Mouse (Mus musculus) embryonic fibroblast, embryonic 13.5 days (primary cell): ENCODE measurements around the gene Epha4. TPM values are rescaled to one million over a fixed set of nuclear protein-coding genes. Genes with fewer than 3 reads are reported as not detected.

Source experiments
- H3K27ac ChIP-seq: 2 replicates; pipeline ENCODE4 v1.5.1; 2012; ENCODE audit warnings: low read length, control low read depth, inconsistent platforms; ENCODE audit not compliant: insufficient read depth
- H3K4me1 ChIP-seq: 2 replicates; pipeline ENCODE4 v1.6.1; 2011; ENCODE audit warnings: low read length; ENCODE audit not compliant: control insufficient read depth, insufficient read depth
- H3K4me3 ChIP-seq: 2 replicates; pipeline ENCODE4 v1.5.1; 2011; ENCODE audit warnings: mild to moderate bottlenecking, control low read depth, low read length; ENCODE audit not compliant: insufficient read depth
- CTCF ChIP-seq: IDR thresholded peaks from 2 replicates; pipeline ENCODE4 v1.5.1; 2011; ENCODE audit warnings: mild to moderate bottlenecking, control low read depth, low read length, moderate library complexity, borderline replicate concordance; ENCODE audit not compliant: insufficient read depth
- POLR2A ChIP-seq: IDR thresholded peaks from 2 replicates; pipeline ENCODE4 v1.6.1; 2011; ENCODE audit warnings: low read depth, mild to moderate bottlenecking, control low read depth, low read length, moderate library complexity
- polyA plus RNA-seq: library from polyadenylated mRNA; stranded (reverse); fragments of >200 nt; gene quantifications from 2 replicates; pipeline ENCODE4 v1.2.4, GENCODE M21; 2011; ENCODE audit warnings: low read depth; ENCODE audit not compliant: missing spikeins, insufficient read length

Epha4 gene
- 20.9 and 26.4 TPM in 2 replicates for polyA plus RNA-seq

- Histone ChIP-seq H3K4me3 (peak within 1 kb of the TSS; percentile 63), H3K4me1 (0 out of 2 replicates have a peak, but pooled peaks cover 6% of the 10 kb centered on the region), H3K27ac (0 out of 2 replicates have a peak within 1 kb of the TSS, but pooled peaks have one; percentile 3)
- TF ChIP-seq POLR2A (peak; percentile 96), CTCF (no peak)
These were observed at the start of gene Epha4 for GRCm38 (mm10) chr1:77514963-77515650. Epha4 (minus strand) TSS chr1:77515088.

- Histone ChIP-seq H3K4me3 (no peak overlapping the region), H3K27ac (no peak overlapping the region), H3K4me1 (no peaks in the 10 kb centered on the region)
- TF ChIP-seq CTCF = no peak
These were observed 41.3 kb upstream of the Epha4 start for GRCm38 (mm10) chr1:77556199-77556598.

GRCm38 (mm10) chr1:77551927-77552326 lies 37.0 kb upstream of the Epha4 start:
- H3K4me1 ChIP-seq = no peaks in the 10 kb centered on the region
- no peak overlapping the region for H3K27ac ChIP-seq
- TF ChIP-seq CTCF (no peak), POLR2A (no peak)
- H3K4me3 ChIP-seq = no peak overlapping the region

- H3K4me3 ChIP-seq = no peak overlapping the region
- H3K27ac ChIP-seq = no peak overlapping the region
- TF ChIP-seq CTCF = no peak
- TF ChIP-seq POLR2A = no peak
- H3K4me1 ChIP-seq = no peaks in the 10 kb centered on the region
These were observed 30.8 kb upstream of the Epha4 start for GRCm38 (mm10) chr1:77545722-77546121.

- H3K27ac ChIP-seq = no peak overlapping the region
- TF ChIP-seq CTCF (no peak), POLR2A (no peak)
- H3K4me3 ChIP-seq = no peak overlapping the region
- no peaks in the 10 kb centered on the region for H3K4me1 ChIP-seq
These were observed 30.1 kb upstream of the Epha4 start for GRCm38 (mm10) chr1:77545035-77545434.

- TF ChIP-seq POLR2A = no peak
- TF ChIP-seq CTCF = no peak
- no peaks in the 10 kb centered on the region; the same call in 1 of the 2 replicates for H3K4me1 ChIP-seq
- H3K27ac ChIP-seq = no peak overlapping the region
- no peak overlapping the region for H3K4me3 ChIP-seq
These were observed 29.4 kb upstream of the Epha4 start for GRCm38 (mm10) chr1:77544279-77544678.

GRCm38 (mm10) chr1:77539945-77540344 lies 25.1 kb upstream of the Epha4 start:
- Histone ChIP-seq H3K4me1 (peaks cover 3% of the 10 kb centered on the region; the same call in 1 of the 2 replicates), H3K4me3 (no peak overlapping the region), H3K27ac (no peak overlapping the region)
- TF ChIP-seq POLR2A = no peak
- TF ChIP-seq CTCF = no peak

- no peak overlapping the region for H3K4me3 ChIP-seq
- peaks cover 3% of the 10 kb centered on the region; the same call in 1 of the 2 replicates for H3K4me1 ChIP-seq
- TF ChIP-seq POLR2A = no peak
- TF ChIP-seq CTCF = no peak
- H3K27ac ChIP-seq = peak overlapping the region; percentile 89
These were observed 23.7 kb upstream of the Epha4 start for GRCm38 (mm10) chr1:77538559-77538958.

GRCm38 (mm10) chr1:77535905-77536304 lies 21.0 kb upstream of the Epha4 start:
- no peak overlapping the region for H3K4me3 ChIP-seq
- H3K27ac ChIP-seq = peak overlapping the region; percentile 65; the same call in 1 of the 2 replicates
- peaks cover 3% of the 10 kb centered on the region; the same call in 1 of the 2 replicates for H3K4me1 ChIP-seq
- TF ChIP-seq CTCF = no peak
- no peak for TF ChIP-seq POLR2A

GRCm38 (mm10) chr1:77532576-77533183 lies 17.8 kb upstream of the Epha4 start:
- no peak for TF ChIP-seq POLR2A
- no peak for TF ChIP-seq CTCF
- H3K27ac ChIP-seq = no peak overlapping the region
- no peak overlapping the region for H3K4me3 ChIP-seq
- H3K4me1 ChIP-seq = 0 out of 2 replicates have a peak, but pooled peaks cover 3% of the 10 kb centered on the region
